Mouse (Mus musculus) neural tube, embryonic 13.5 days (tissue): ENCODE data around the gene Samd9l. TPM values are rescaled to one million over a fixed set of nuclear protein-coding genes. Genes with fewer than 3 reads are reported as not detected.
"Not testable (repeated sequence)": the region's sequence is repeated elsewhere in the genome, so short reads cannot be mapped to it uniquely, and the experiment has no call there.

Experiments
- ATAC-seq: fragments of 200-750 bp; cut with Nextera tagmentation; 2 replicates; pipeline ENCODE4 v1.8.0; 2017; ENCODE audit warnings: low read depth, mild to moderate bottlenecking, moderate TSS enrichment, moderate library complexity
- H3K27ac ChIP-seq: fragments of 300-500 bp; sonication (generic); replicated peaks from 2 replicates; pipeline ENCODE4 v1.5.1; 2015; ENCODE audit warnings: moderate library complexity, mild to moderate bottlenecking, inconsistent platforms
- H3K27me3 ChIP-seq: fragments of 300-500 bp; sonication (generic); 2 replicates; pipeline ENCODE4 v1.6.1; 2015; ENCODE audit warnings: mild to moderate bottlenecking, inconsistent platforms
- H3K36me3 ChIP-seq: fragments of 300-500 bp; sonication (generic); 2 replicates; pipeline ENCODE4 v1.6.1; 2015; ENCODE audit warnings: mild to moderate bottlenecking, inconsistent platforms
- H3K4me1 ChIP-seq: fragments of 300-500 bp; sonication (generic); replicated peaks from 2 replicates; pipeline ENCODE4 v1.6.1; 2015; ENCODE audit warnings: inconsistent platforms
- H3K4me2 ChIP-seq: fragments of 300-500 bp; sonication (generic); 2 replicates; pipeline ENCODE4 v1.6.1; 2015; ENCODE audit warnings: inconsistent platforms, mild to moderate bottlenecking, moderate library complexity
- H3K4me3 ChIP-seq: fragments of 300-500 bp; sonication (generic); 2 replicates; pipeline ENCODE4 v1.5.1; 2015; ENCODE audit warnings: mild to moderate bottlenecking, inconsistent platforms
- H3K9ac ChIP-seq: fragments of 300-500 bp; sonication (generic); 2 replicates; pipeline ENCODE4 v1.6.1; 2015; ENCODE audit warnings: moderate library complexity, mild to moderate bottlenecking, inconsistent platforms
- H3K9me3 ChIP-seq: fragments of 300-500 bp; sonication (generic); 2 replicates; pipeline ENCODE4 v1.6.1; 2016; ENCODE audit warnings: inconsistent platforms
- WGBS: fragments of 180-500 bp; shearing (Covaris S2); methylation state at CpG from one replicate; pipeline ENCODE4 v1.1.7; 2015; 5-methylcytosine and 5-hydroxymethylcytosine counted together
- polyA plus RNA-seq: library from polyadenylated mRNA; unstranded; fragments of >200 nt; fragmentation: Nextera tagmentation; extraction: Ambion mirVana; gene quantifications from 2 replicates; pipeline ENCODE4 v1.2.1, GENCODE M21; 2015

The Samd9l gene
- 0.78 and 1.2 TPM in 2 replicates for polyA plus RNA-seq

DNA sequence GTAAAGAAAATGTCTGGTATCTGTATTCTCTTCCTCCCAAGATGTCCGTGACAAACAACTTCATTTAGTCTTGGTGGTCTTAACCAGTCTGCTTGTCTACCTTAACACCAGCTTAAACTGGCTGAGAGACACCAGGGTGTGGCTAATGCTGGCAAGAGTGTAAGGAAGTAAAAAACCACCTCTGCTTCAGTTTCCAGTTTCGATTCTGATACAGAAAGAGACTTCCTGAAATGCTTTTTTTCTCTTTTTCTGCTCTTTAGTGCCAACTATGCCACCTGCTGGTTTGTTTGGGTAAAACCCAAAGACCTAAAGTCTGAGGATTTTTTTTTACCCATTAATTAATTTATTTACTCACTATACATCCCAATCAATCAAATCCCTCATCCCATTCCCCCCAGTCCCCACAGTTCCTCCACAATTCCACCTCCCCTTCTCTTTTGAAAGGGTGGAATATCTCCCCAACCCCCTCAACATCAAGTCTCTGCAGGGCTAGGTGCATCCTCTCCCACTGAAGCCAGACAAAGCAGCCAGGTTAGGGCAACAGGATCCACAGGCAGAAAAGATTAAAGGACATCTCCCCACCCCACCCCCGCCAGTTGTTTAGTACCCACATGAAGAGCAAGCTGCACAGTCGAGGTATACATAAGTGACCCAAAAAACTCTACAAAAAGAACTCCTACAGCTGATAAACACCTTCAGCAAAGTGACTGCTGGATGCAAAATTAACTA is at the start of gene Samd9l:
TSS of gene Samd9l (minus strand) at position 233 of the 729 bp plus-strand sequence.
- not testable (repeated sequence) for H3K36me3 ChIP-seq, H3K9ac ChIP-seq, H3K4me2 ChIP-seq, H3K27ac ChIP-seq, H3K9me3 ChIP-seq, H3K4me3 ChIP-seq, H3K4me1 ChIP-seq, H3K27me3 ChIP-seq, ATAC-seq
- WGBS: 47% methylated on average over 4 of the region's 4 CpGs

DNA sequence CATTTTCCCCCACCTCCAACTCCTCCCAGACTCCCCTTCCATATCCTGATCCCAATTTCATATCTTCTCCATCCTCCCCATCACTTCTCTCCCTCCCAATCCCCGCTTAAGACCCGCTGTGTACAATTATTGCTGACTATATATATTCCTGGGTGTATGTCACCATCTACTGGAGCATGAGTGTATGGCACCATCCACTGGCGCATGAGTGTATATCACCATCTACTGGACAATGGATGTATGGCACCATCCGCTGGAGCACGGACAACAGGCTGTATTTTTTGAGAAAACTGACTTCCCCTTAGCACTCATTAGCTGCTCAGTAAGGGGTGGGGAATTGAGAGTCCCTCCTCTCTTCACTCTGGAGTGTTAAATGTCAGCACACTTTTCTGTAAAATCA is 48.0 kb upstream of the Samd9l start:
- 2% methylated on average over 5 of the region's 5 CpGs for WGBS
- H3K4me3 ChIP-seq: no peak overlapping the region
- no peak overlapping the region for H3K9ac ChIP-seq
- H3K36me3 ChIP-seq: no peaks in the 10 kb centered on the region
- no peaks in the 10 kb centered on the region for H3K27me3 ChIP-seq
- H3K9me3 ChIP-seq: no peaks in the 10 kb centered on the region
- no peak overlapping the region for H3K27ac ChIP-seq
- H3K4me1 ChIP-seq: no peaks in the 10 kb centered on the region
- peak; percentile 77; the same call in 1 of the 2 replicates for ATAC-seq
- no peak overlapping the region for H3K4me2 ChIP-seq

DNA sequence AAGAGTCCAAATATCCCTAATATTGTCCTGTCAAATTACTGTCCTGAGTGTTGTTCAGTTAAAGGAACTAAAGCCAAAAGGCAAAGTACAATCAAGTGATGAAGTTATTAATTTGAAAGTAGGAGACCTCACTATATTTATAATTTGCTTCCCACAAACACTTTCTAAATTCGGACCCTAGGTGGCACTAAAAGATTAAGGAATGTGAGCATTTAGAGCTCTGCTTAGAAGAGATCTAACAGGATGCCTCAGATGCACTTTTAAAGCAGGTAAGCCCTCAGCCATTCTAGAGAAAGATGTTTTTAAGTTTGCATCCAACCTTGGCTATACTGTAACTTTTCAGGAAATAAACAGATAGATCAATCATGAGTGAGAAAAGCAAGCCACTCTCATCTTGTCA is 44.5 kb upstream of the Samd9l start:
- Histone ChIP-seq H3K4me1 (no peaks in the 10 kb centered on the region), H3K4me2 (no peak overlapping the region), H3K27me3 (no peaks in the 10 kb centered on the region), H3K27ac (no peak overlapping the region), H3K9ac (no peak overlapping the region), H3K36me3 (no peaks in the 10 kb centered on the region), H3K9me3 (no peaks in the 10 kb centered on the region), H3K4me3 (no peak overlapping the region)
- 30% methylated on average over 1 of the region's 1 CpGs for WGBS
- no peak for ATAC-seq

DNA sequence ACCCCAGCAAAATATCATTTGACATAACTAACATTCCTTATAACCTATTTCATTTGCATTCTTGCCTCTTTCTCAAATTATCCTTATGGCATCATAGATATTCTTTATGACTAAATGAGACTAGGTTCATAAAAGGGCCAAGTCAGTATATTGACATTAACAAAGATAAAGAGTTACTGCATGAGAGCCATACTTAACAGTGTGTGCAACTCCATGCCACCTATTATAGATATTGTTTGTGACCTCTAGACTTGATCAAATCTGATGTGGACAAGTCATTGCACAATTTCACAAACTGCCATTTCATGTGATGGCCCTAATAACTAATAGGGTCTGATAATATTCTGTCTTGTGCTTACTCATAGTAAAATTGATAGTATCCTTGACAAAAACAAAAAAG is 36.7 kb upstream of the Samd9l start:
- no peaks in the 10 kb centered on the region for H3K27me3 ChIP-seq
- no peak overlapping the region for H3K4me2 ChIP-seq
- H3K4me1 ChIP-seq: no peaks in the 10 kb centered on the region
- no peak overlapping the region for H3K9ac ChIP-seq
- no peaks in the 10 kb centered on the region for H3K36me3 ChIP-seq
- no peak for ATAC-seq
- no peaks in the 10 kb centered on the region for H3K9me3 ChIP-seq
- no peak overlapping the region for H3K4me3 ChIP-seq
- no peak overlapping the region for H3K27ac ChIP-seq

DNA sequence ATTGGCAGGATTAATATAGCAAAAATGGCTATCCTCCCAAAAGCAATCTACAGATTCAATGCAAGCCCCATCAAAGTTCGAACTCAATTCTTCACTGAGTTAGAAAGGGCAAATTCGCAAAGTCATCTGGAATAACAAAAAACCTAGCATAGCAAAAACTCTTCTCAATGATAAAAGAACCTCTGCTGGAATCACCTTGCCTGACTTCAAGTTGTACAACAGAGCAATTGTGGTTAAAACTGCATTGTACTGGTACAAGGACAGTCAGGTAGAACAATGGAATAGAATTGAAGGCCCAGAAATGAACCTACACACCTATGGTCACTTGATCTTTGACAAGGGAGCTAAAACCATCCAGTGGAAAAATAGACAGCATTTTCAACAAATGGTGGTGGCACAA is 31.6 kb upstream of the Samd9l start:
- not testable (repeated sequence) for H3K27ac ChIP-seq, H3K9me3 ChIP-seq, H3K4me1 ChIP-seq, H3K4me3 ChIP-seq, H3K4me2 ChIP-seq, ATAC-seq, H3K36me3 ChIP-seq, H3K9ac ChIP-seq, H3K27me3 ChIP-seq
- WGBS: 89% methylated on average over 2 of the region's 2 CpGs

DNA sequence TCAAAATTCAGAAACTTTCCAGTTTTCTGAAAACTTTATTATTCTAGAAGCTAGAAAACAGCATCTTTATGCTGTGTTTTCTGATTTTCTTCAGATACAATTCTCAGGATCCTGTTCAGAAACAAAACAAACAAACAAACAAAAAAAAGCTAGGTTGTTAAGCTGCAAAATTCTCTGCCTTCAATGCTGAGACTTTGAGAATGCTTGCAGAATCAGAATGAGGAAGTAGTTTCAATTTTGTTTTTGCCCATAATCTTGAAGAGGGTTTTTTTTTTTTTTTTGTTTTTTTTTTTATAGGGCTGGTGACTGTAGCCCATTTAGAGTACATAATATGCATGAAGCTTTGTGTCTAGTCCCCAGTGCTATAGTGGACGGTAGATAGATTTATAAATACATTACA is 27.7 kb upstream of the Samd9l start:
- H3K9ac ChIP-seq: no peak overlapping the region
- no peaks in the 10 kb centered on the region for H3K27me3 ChIP-seq
- 89% methylated on average over 1 of the region's 1 CpGs for WGBS
- no peak overlapping the region for H3K27ac ChIP-seq
- no peaks in the 10 kb centered on the region for H3K4me1 ChIP-seq
- H3K9me3 ChIP-seq: no peaks in the 10 kb centered on the region
- no peak for ATAC-seq
- no peak overlapping the region for H3K4me2 ChIP-seq
- H3K36me3 ChIP-seq: no peaks in the 10 kb centered on the region
- H3K4me3 ChIP-seq: no peak overlapping the region

DNA sequence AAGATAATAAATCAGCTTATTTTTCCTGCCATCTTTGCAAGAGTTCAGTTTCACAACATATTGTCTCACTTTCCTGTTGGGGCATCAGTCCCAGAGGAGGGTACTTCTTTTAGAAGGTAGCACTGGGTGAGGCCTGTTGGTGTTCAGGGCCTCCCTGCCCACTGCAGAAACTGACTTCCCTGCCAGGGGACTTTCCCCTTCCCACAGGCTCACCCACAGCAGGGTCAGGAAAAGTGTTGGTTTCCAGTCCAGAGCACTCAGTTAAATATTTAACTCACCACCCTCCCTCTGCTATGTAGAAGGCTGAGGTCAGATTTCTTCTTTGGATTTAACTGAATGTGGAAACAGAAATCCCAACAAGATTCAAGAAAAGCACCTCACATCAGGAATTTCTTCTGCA is 26.0 kb upstream of the Samd9l start:
- not testable (repeated sequence) for H3K9ac ChIP-seq, H3K4me1 ChIP-seq, H3K27me3 ChIP-seq, H3K27ac ChIP-seq, H3K4me2 ChIP-seq, H3K9me3 ChIP-seq, H3K36me3 ChIP-seq, H3K4me3 ChIP-seq, ATAC-seq

DNA sequence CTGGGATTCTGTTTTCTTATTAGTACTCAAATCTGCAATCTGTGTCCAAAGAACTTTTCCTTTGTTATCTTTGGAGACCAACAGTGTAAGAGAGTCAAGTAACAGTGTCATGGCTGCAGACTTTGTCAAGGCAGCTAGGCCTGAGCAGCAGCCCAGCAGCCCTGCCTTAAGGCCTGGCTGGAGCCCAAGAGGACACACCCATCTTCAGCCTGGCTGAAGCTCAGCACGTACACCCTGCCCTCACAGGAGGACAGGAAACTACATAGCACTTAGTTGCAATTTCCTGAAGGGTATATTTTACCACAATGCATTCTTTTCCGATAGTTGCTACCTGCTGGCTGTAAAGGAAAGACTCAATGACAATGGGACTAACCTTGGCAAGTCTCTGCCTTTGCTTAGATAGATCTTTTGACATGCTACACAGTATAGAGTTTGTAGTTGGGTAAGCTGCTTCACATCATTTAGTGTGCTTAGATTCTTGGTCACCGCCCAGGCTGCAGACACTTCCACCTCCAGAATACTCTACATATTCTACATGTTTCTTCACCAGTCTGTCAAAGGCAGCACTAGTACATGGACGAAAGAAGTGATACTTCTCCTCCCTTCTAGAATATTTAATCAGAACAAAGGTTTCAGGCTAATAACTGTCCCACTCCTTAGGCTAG is 25.4 kb upstream of the Samd9l start:
- WGBS: 18% methylated on average over 1 of the region's 4 CpGs
- not testable (repeated sequence) for H3K9ac ChIP-seq, H3K36me3 ChIP-seq, H3K4me1 ChIP-seq, H3K27me3 ChIP-seq, H3K27ac ChIP-seq, H3K4me2 ChIP-seq, ATAC-seq, H3K4me3 ChIP-seq, H3K9me3 ChIP-seq

DNA sequence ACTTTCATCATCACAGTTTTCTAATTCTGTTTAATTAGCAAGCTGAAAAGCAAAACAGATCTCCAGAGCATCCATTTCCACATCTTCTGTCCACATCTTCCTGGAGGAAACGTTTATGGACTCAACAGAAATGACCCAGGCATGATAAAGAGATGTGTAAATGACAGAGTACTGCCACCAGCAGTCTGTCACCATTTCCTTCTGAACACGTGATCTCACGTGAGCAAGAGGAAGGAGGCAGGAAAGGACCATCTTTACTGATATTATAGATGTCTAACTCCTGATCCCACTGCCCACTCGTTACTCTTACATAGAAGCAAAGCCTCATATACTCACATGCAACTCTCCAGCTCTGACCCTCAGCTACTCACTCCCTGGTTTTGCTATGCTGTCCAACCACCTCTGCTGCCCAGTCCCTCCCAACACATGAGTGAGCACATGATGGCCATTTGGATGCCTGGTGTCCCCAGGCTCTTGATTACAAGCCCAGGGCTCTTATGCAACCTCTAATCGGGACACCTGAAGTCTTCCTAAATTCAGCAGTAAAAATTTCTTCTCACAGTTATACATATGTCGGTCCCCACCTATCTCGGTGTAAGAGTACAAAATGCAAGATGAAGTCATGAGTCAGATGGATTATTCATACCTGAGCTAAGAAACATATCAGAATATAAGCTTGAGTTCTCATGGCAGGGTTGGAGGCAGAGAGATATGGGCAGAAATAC is 2.0 kb downstream of the Samd9l start:
- ATAC-seq, H3K27me3 ChIP-seq, H3K27ac ChIP-seq, H3K9me3 ChIP-seq, H3K4me2 ChIP-seq, H3K4me1 ChIP-seq, H3K36me3 ChIP-seq, H3K9ac ChIP-seq, H3K4me3 ChIP-seq: not testable (repeated sequence)
- 84% methylated on average over 6 of the region's 7 CpGs for WGBS

DNA sequence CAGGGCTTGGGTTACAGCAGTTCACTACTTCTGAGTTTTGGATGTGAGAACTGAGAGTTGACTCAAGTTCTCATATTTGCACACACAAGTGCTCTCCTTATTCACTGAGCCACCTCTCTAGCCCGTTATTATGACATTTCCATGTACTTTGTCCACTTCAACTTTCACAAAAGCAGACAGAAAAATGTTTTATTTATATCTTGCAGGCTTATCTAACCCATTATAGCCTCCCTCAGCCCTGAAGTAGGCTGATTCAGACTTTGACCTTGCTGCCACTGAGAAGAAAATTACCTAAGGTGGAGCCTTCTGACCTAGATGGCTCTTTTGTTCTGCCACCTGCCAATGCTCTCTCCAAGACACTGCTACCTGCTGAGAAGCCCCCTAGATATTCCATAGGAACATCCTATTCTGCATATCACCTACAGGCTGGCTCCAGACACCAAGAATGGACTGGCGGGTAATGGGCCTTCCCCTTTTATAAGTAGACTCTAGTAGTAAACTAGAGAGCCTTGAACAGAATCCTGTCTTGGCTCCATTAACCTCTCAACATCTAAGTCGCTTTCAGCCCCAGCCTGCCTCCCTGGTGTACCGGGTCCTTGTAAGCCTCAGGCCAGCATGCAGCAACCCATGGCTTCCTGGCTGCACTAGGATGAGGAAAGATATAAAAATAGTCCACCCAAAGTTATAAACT is 3.3 kb downstream of the Samd9l start:
- WGBS: 72% methylated on average over 4 of the region's 4 CpGs
- not testable (repeated sequence) for H3K4me1 ChIP-seq, H3K4me3 ChIP-seq, H3K36me3 ChIP-seq, ATAC-seq, H3K27me3 ChIP-seq, H3K27ac ChIP-seq, H3K9ac ChIP-seq, H3K9me3 ChIP-seq, H3K4me2 ChIP-seq

DNA sequence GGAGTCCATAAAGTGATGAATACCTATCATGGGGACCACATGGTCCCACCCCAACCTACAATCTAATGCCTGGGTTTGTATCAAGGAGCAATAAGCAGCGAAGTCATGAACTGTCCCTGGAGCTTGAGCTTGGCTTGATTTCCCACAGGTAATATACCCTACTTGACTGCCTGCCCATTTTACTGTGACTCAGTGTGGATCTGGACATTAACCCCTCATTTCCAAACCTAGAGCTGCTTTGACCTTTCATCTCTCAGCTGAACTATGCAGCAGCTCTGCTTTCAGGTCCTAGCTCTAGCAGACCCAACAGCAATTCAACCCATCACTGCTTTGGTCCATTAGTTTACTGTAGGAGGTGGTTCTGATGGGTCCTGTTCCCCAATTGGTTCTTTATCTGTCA is 9.4 kb downstream of the Samd9l start:
- no peak overlapping the region for H3K9ac ChIP-seq
- 88% methylated on average over 1 of the region's 1 CpGs for WGBS
- no peak overlapping the region for H3K27ac ChIP-seq
- H3K9me3 ChIP-seq: no peaks in the 10 kb centered on the region
- H3K4me3 ChIP-seq: no peak overlapping the region
- H3K4me1 ChIP-seq: no peaks in the 10 kb centered on the region
- H3K27me3 ChIP-seq: no peaks in the 10 kb centered on the region
- no peaks in the 10 kb centered on the region for H3K36me3 ChIP-seq
- H3K4me2 ChIP-seq: no peak overlapping the region
- ATAC-seq: no peak

DNA sequence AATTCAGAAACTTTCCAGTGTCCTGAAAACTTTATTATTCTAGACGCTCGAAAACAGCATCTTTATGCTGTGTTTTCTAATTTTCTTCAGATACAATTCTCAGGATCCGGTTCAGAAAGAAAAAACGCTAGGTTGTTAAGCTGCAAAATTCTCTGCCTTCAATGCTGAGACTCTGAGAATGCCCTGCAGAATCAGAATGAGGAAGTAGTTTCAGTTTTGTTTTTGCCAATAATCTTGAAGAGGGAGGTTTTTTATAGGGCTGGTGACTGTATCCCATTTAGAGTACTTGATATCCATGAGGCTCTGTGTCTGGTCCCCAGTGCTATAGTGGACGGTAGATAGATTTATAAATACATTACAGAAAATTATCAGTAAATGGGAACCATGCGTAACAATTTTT is 12.8 kb downstream of the Samd9l start:
- Histone ChIP-seq H3K4me1 (no peaks in the 10 kb centered on the region), H3K9ac (no peak overlapping the region), H3K36me3 (no peaks in the 10 kb centered on the region), H3K9me3 (no peaks in the 10 kb centered on the region), H3K4me2 (no peak overlapping the region), H3K27ac (no peak overlapping the region), H3K27me3 (no peaks in the 10 kb centered on the region), H3K4me3 (no peak overlapping the region)
- ATAC-seq: no peak
- 89% methylated on average over 6 of the region's 6 CpGs for WGBS
